Mouse (Mus musculus) liver, embryonic 16.5 days (tissue): ENCODE results near the gene Olfr115. TPM values are rescaled to one million over a fixed set of nuclear protein-coding genes. Genes with fewer than 3 reads are reported as not detected.

Experiments
- ATAC-seq: fragments of 200-750 bp; cut with Nextera tagmentation; 2 replicates; pipeline ENCODE4 v1.8.0; 2017; ENCODE audit warnings: low read depth, mild to moderate bottlenecking, moderate number of reproducible peaks, moderate library complexity
- H3K27ac ChIP-seq: fragments of 300-500 bp; sonication (generic); 2 replicates; pipeline ENCODE4 v1.5.1; 2014; ENCODE audit warnings: mild to moderate bottlenecking, low read length
- H3K27me3 ChIP-seq: fragments of 300-500 bp; sonication (generic); 2 replicates; pipeline ENCODE4 v1.6.1; 2014; ENCODE audit warnings: low read depth, low read length, mixed read lengths; ENCODE audit not compliant: control insufficient read depth, insufficient read depth
- H3K36me3 ChIP-seq: fragments of 300-500 bp; sonication (generic); 2 replicates; pipeline ENCODE4 v1.6.1; 2014; ENCODE audit warnings: mild to moderate bottlenecking; ENCODE audit not compliant: control insufficient read depth, insufficient read depth
- H3K4me1 ChIP-seq: fragments of 300-500 bp; sonication (generic); 2 replicates; pipeline ENCODE4 v1.6.1; 2014; ENCODE audit warnings: low read depth, low read length, mixed read lengths; ENCODE audit not compliant: control insufficient read depth
- H3K4me2 ChIP-seq: fragments of 300-500 bp; sonication (generic); 2 replicates; pipeline ENCODE4 v1.6.1; 2014; ENCODE audit warnings: low read depth, low read length, mixed read lengths
- H3K4me3 ChIP-seq: fragments of 300-500 bp; sonication (generic); 2 replicates; pipeline ENCODE4 v1.5.1; 2014; ENCODE audit warnings: low read depth, mild to moderate bottlenecking, low read length
- H3K9ac ChIP-seq: fragments of 300-500 bp; sonication (generic); 2 replicates; pipeline ENCODE4 v1.6.1; 2014; ENCODE audit warnings: low read depth, low read length
- H3K9me3 ChIP-seq: fragments of 300-500 bp; sonication (generic); replicated peaks from 2 replicates; pipeline ENCODE4 v1.6.1; 2016; ENCODE audit warnings: low read length; ENCODE audit not compliant: control insufficient read depth
- WGBS: fragments of 180-500 bp; shearing (Covaris S2); extraction: QIAGEN DNeasy Blood & Tissue Kit; methylation state at CpG from one replicate; pipeline ENCODE4 v1.1.7; 2014; ENCODE audit not compliant: insufficient replicate concordance; 5-methylcytosine and 5-hydroxymethylcytosine counted together
- polyA plus RNA-seq: library from polyadenylated mRNA; unstranded; fragments of >200 nt; fragmentation: Nextera tagmentation; extraction: Ambion mirVana; gene quantifications from 2 replicates; pipeline ENCODE4 v1.2.1, GENCODE M21; 2015

Gene Olfr115
- polyA plus RNA-seq: not detected in 2 replicates

DNA sequence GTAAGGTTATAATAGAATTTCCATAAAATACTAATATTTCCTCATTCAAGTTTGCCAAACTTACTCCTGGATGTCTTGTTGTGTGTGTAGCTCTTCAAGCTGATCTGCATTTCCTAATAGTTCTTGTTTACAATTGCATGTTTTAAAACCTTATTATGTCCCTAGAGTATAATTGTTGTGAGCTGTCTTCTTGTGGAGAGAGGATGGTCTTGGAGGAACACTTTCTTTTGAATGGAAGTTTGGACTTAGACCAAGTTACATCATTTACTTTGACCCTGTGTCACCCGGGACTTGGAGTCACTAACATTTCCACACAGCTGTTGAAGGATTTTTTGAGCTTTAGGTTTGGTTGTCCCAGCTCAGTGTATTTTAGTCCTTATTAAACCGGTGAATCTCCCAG is at the start of gene Olfr115, which contains the start of gene Olfr116:
Gene Olfr115, minus strand, starts transcription at position 101 of the 400 bp plus-strand sequence.
Gene Olfr116, minus strand, starts transcription at position 191 of the 400 bp plus-strand sequence.
- ATAC-seq: no peak
- H3K4me1 ChIP-seq: no peaks in the 10 kb centered on the region

DNA sequence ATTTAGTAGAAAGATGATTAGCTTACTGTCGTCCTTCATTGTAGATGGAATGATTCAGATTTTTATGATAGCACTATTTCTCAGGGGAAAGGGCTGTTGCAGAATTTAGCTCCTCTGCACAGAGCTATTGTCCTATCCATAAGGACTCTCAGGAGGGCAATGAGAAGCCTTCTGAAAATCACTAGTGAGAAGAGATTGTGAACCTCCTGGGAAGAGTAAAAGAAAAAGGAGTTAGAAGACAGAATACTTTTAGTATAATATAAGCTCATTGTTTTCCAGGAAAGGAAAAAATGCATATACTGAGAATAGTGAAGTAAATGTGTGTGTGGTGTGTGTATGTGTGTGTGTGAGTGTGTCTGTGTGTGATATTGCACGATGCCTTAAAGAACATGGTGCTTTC is 39.8 kb upstream of the Olfr115 start, which contains the start of gene Olfr118:
Gene Olfr118, plus strand, starts transcription at position 301 of the 400 bp plus-strand sequence.
- H3K9ac ChIP-seq: no peak within 1 kb of the TSS
- no peaks in the 10 kb centered on the region for H3K4me1 ChIP-seq
- no peaks in the 10 kb centered on the region for H3K36me3 ChIP-seq
- no peaks in the 10 kb centered on the region for H3K27me3 ChIP-seq
- no peaks in the 10 kb centered on the region for H3K9me3 ChIP-seq
- 30% methylated on average over 2 of the region's 2 CpGs for WGBS
- H3K4me2 ChIP-seq: no peak within 1 kb of the TSS
- H3K27ac ChIP-seq: no peak within 1 kb of the TSS
- ATAC-seq: no peak
- H3K4me3 ChIP-seq: no peak within 1 kb of the TSS

More for the DNA sequence above, at the start of gene Olfr115, which contains the start of gene Olfr116:
- WGBS: 55% methylated on average over 2 of the region's 2 CpGs
- no peak within 1 kb of the TSS for H3K4me2 ChIP-seq
- H3K36me3 ChIP-seq: no peaks in the 10 kb centered on the region
- no peaks in the 10 kb centered on the region; the same call in 1 of the 2 replicates for H3K9me3 ChIP-seq
- no peak within 1 kb of the TSS for H3K27ac ChIP-seq
- no peak within 1 kb of the TSS for H3K9ac ChIP-seq
- no peak within 1 kb of the TSS for H3K4me3 ChIP-seq
- H3K27me3 ChIP-seq: no peaks in the 10 kb centered on the region

DNA sequence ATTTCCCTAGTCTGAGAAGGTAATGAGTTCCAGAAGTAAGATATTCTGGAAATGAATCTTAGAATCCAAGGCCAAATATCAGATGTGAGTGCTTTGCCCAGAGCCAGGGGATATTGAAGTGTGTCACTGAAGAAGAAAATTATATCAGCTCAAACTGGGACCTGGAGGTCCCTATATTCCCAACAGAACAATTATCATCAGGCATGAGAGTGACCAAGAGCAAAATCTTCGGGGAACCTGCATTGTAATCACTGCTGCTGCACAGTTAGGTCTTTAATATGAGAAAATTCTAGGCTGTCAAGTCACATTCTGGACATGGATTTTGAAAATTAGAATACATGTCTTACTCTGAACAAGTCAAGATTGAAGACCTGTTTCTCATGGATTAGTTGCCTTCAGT is 36.8 kb upstream of the Olfr115 start, which contains the start of gene Olfr117:
Gene Olfr117, minus strand, starts transcription at position 101 of the 400 bp plus-strand sequence.
- no peak for ATAC-seq
- no peak within 1 kb of the TSS for H3K9ac ChIP-seq
- H3K36me3 ChIP-seq: no peaks in the 10 kb centered on the region
- no peaks in the 10 kb centered on the region for H3K4me1 ChIP-seq
- no peaks in the 10 kb centered on the region for H3K27me3 ChIP-seq
- H3K9me3 ChIP-seq: no peaks in the 10 kb centered on the region
- 32% methylated on average over 1 of the region's 1 CpGs for WGBS
- no peak within 1 kb of the TSS for H3K4me2 ChIP-seq
- no peak within 1 kb of the TSS for H3K4me3 ChIP-seq
- H3K27ac ChIP-seq: no peak within 1 kb of the TSS

DNA sequence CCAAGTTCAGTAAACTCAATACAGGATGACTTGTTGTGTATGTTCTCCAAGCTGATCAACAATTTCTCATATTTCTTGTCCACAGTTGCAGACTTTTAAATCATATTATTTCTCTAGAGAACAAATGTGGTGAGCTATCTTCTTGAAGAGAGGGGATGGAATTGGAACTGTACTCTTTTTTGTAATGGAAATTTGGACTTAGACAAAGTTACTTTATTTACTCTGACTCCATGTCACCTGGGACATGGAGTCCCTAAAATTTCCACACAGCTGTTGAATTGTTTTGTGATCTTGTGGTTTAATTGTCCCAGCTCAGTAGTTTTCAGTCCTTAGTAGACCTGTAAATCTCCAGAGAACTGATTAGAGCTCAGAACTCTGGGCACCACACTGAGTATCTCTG is 34.3 kb downstream of the Olfr115 start, which contains the start of gene Olfr114:
Gene Olfr114, minus strand, starts transcription at position 101 of the 400 bp plus-strand sequence.
- Histone ChIP-seq H3K36me3 (no peaks in the 10 kb centered on the region), H3K27ac (no peak within 1 kb of the TSS), H3K4me3 (no peak within 1 kb of the TSS), H3K4me1 (no peaks in the 10 kb centered on the region), H3K9ac (no peak within 1 kb of the TSS), H3K27me3 (no peaks in the 10 kb centered on the region), H3K4me2 (no peak within 1 kb of the TSS), H3K9me3 (no peaks in the 10 kb centered on the region; the same call in 1 of the 2 replicates)
- no peak for ATAC-seq

DNA sequence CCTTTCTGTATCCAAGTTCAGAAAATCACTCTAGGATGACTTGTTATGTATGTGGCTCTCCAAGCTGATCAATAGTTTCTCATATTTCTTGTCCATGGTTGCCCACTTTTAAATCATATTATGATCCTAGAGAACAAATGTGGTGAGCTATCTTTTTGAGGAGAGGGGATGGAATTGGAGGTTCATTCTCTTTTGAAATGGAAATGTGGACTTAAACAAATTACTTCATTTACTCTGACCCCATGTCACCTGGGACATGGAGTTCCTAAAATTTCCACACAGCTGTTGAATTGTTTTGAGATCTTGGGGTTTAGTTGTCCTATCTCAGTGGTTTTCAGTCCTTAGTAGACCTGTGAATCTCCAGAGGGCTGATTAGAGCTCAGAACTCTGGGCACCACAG is 49.3 kb downstream of the Olfr115 start, which contains the start of gene Olfr113:
Gene Olfr113, minus strand, starts transcription at position 101 of the 400 bp plus-strand sequence.
- H3K4me1 ChIP-seq: no peaks in the 10 kb centered on the region
- no peaks in the 10 kb centered on the region for H3K9me3 ChIP-seq
- H3K36me3 ChIP-seq: no peaks in the 10 kb centered on the region
- no peak within 1 kb of the TSS for H3K4me2 ChIP-seq
- H3K27me3 ChIP-seq: no peaks in the 10 kb centered on the region
- H3K4me3 ChIP-seq: no peak within 1 kb of the TSS
- no peak for ATAC-seq
- H3K9ac ChIP-seq: no peak within 1 kb of the TSS
- no peak within 1 kb of the TSS for H3K27ac ChIP-seq

DNA sequence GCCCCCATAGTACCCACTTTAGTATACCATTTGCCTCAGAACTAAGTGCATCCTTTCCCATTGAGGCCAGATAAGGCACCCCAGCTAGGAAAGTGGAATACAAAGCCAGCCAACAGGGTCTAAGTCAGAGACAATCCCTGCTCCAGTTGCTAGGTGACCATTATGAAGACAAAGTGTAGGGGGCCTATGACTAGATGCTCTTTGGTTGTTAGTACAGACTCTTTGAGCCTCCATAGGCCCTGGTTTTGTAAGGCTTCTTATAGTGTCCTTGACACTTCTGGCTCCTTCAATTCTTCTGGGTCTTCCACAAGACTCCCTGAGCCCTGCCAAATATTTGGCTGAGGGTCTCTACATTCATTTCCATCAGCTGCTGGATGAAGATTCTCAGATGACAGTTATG is 57.6 kb downstream of the Olfr115 start, which contains the start of gene Olfr112:
Gene Olfr112, minus strand, starts transcription at position 101 of the 400 bp plus-strand sequence.
- no peaks in the 10 kb centered on the region for H3K4me1 ChIP-seq
- H3K27me3 ChIP-seq: no peaks in the 10 kb centered on the region
- no peak within 1 kb of the TSS for H3K4me3 ChIP-seq
- no peak within 1 kb of the TSS for H3K27ac ChIP-seq
- H3K9ac ChIP-seq: no peak within 1 kb of the TSS
- ATAC-seq: no peak
- H3K36me3 ChIP-seq: no peaks in the 10 kb centered on the region
- H3K9me3 ChIP-seq: no peaks in the 10 kb centered on the region
- H3K4me2 ChIP-seq: no peak within 1 kb of the TSS

Other genes starting within 250 kb of the Olfr115 start
- not detected in 2 replicates for gene Olfr105-ps, start 248.1 kb downstream of the Olfr115 start, polyA plus RNA-seq
- not detected in 2 replicates for gene Olfr106-ps, start 236.7 kb downstream of the Olfr115 start, polyA plus RNA-seq
- not detected in 2 replicates for gene Olfr107, start 227.9 kb downstream of the Olfr115 start, polyA plus RNA-seq
- gene Olfr108, start 181.6 kb downstream of the Olfr115 start, polyA plus RNA-seq: not detected in 2 replicates
- not detected in 2 replicates for gene Olfr109, start 168.2 kb downstream of the Olfr115 start, polyA plus RNA-seq
- not detected in 2 replicates for gene H2-M2, start 143.6 kb downstream of the Olfr115 start, polyA plus RNA-seq
- gene Olfr110, start 134.6 kb downstream of the Olfr115 start, polyA plus RNA-seq: not detected in 2 replicates
- not detected in 2 replicates for gene Olfr111, start 119.1 kb downstream of the Olfr115 start, polyA plus RNA-seq
- gene Olfr112, start 57.7 kb downstream of the Olfr115 start, polyA plus RNA-seq: not detected in 2 replicates
- gene Olfr113, start 49.4 kb downstream of the Olfr115 start, polyA plus RNA-seq: not detected in 2 replicates
- gene Olfr114, start 34.4 kb downstream of the Olfr115 start, polyA plus RNA-seq: not detected in 2 replicates
- not detected in 2 replicates for gene Olfr116, start 90 bp upstream of the Olfr115 start, polyA plus RNA-seq
- gene Olfr117, start 36.7 kb upstream of the Olfr115 start, polyA plus RNA-seq: not detected in 2 replicates
- not detected in 2 replicates for gene Olfr118, start 39.9 kb upstream of the Olfr115 start, polyA plus RNA-seq
- gene Olfr119, start 69.5 kb upstream of the Olfr115 start, polyA plus RNA-seq: not detected in 2 replicates
- not detected in 2 replicates for gene Olfr120, start 94.7 kb upstream of the Olfr115 start, polyA plus RNA-seq
- gene Olfr121, start 121.7 kb upstream of the Olfr115 start, polyA plus RNA-seq: not detected in 2 replicates
- gene Olfr122, start 141.5 kb upstream of the Olfr115 start, polyA plus RNA-seq: not detected in 2 replicates
- not detected in 2 replicates for gene Olfr123, start 166.4 kb upstream of the Olfr115 start, polyA plus RNA-seq
- not detected in 2 replicates for gene Olfr124, start 172.8 kb upstream of the Olfr115 start, polyA plus RNA-seq
- gene Olfr125, start 205.8 kb upstream of the Olfr115 start, polyA plus RNA-seq: not detected in 2 replicates
- not detected in 2 replicates for gene Olfr126, start 220.4 kb upstream of the Olfr115 start, polyA plus RNA-seq